1 mouse cellular context compared by ENCODE assay signal in the genomic region with DNA sequence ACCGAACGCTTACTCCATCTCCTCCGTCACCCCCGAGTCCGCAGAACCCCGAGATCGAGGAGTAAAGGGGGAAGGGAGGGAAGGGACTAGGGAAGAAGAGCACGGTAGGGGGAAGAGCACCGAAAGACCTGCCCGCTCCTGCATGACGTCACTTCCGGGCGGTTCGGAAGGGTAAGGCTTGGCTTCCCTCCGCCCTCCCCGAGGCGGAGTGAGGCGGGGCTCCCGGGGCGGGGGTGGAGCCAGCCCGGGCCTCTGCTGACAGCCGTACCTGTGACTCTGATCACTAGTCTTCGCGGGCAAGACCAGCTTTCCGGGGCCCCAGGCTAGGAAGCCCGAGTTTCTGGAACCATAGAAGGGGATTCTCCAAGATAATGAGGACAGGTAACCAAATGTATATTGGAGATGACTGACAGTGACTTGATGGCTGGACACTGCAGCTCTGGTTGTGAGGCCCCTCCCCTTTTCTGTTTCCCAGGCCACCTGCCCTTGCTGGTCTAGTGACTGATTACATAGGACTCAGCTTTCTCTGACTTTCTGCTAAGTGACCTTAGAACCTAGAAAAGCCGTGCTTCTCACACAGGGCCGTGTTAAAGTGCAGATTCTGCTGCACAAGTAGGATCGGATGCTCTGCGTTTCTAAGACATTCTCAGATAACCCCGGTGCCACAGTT.
TF ChIP-seq lines count a peak whose summit lies in the region.

A gene (minus strand): TSS at position 147 of the 670 bp plus-strand sequence.

TF ChIP-seq in CH12.LX, 34 proteins besides CTCF, POLR2A, EP300 and RAD21 (continued from another document):
- peak; percentile 69 for TF ChIP-seq JUND (conservative IDR thresholded peaks at IDR 0.05; ENCODE audit: low read depth, low read length)
- TF ChIP-seq USF2 (conservative IDR thresholded peaks at IDR 0.05; ENCODE audit: low read depth, low read length): no peak
- TF ChIP-seq USF1 (IDR thresholded peaks at IDR 0.05; ENCODE audit: low read depth, low read length): no peak
- TF ChIP-seq ZC3H11A (IDR thresholded peaks at IDR 0.05; ENCODE audit: low read depth, low read length): no peak
- TF ChIP-seq NELFE (IDR thresholded peaks at IDR 0.05; ENCODE audit: low read depth, low read length): peak; percentile 45; the same call in 1 of the 2 replicates
- peak; percentile 39; the same call in 1 of the 2 replicates for TF ChIP-seq ZMIZ1 (IDR thresholded peaks at IDR 0.05; ENCODE audit: low read depth, low read length)
- no peak for TF ChIP-seq MAFK (IDR thresholded peaks at IDR 0.05; ENCODE audit: insufficient replicate concordance, low read length)
- peak; percentile 35; the same call in 1 of the 2 replicates for TF ChIP-seq IRF4 (IDR thresholded peaks at IDR 0.05; ENCODE audit: low read depth, low read length)
- TF ChIP-seq MYC (IDR thresholded peaks at IDR 0.05; ENCODE audit: low read depth, low read length): no peak
- TF ChIP-seq MEF2A (IDR thresholded peaks at IDR 0.05; ENCODE audit: borderline replicate concordance, low read depth, low read length): no peak
- peak; percentile 49; the same call in 1 of the 2 replicates for TF ChIP-seq CHD2 (IDR thresholded peaks at IDR 0.05; ENCODE audit: low read length)
- no peak for TF ChIP-seq NRF1 (IDR thresholded peaks at IDR 0.05; ENCODE audit: low read depth, low read length)
- no peak for TF ChIP-seq TBP (conservative IDR thresholded peaks at IDR 0.05; ENCODE audit: low read depth, low read length)
- TF ChIP-seq SIN3A (IDR thresholded peaks at IDR 0.05; ENCODE audit: low read length): peak; percentile 45; the same call in 1 of the 2 replicates
- no peak for TF ChIP-seq BHLHE40 (IDR thresholded peaks at IDR 0.05; ENCODE audit: low read depth, low read length)
- TF ChIP-seq UBTF (IDR thresholded peaks at IDR 0.05; ENCODE audit: low read depth, low read length): no peak
- no peak for TF ChIP-seq MAZ (IDR thresholded peaks at IDR 0.05; ENCODE audit: low read depth, low read length)
- TF ChIP-seq ZKSCAN1 (IDR thresholded peaks at IDR 0.05; ENCODE audit: borderline replicate concordance, low read depth, low read length): no peak
- TF ChIP-seq MAX (IDR thresholded peaks at IDR 0.05; ENCODE audit: low read length): no peak
- no peak for TF ChIP-seq E2F4 (IDR thresholded peaks at IDR 0.05; ENCODE audit: insufficient replicate concordance, low read depth, low read length)
- no peak for TF ChIP-seq SMC3 (IDR thresholded peaks at IDR 0.05; ENCODE audit: low read depth, low read length)
- TF ChIP-seq ELF1 (IDR thresholded peaks at IDR 0.05; ENCODE audit: low read depth, low read length): peak; percentile 69
- TF ChIP-seq ZNF384 (IDR thresholded peaks at IDR 0.05; ENCODE audit: low read depth, low read length): no peak
- TF ChIP-seq TCF12 (IDR thresholded peaks at IDR 0.05; ENCODE audit: low read depth, low read length): no peak
- no peak for TF ChIP-seq KAT2A (IDR thresholded peaks at IDR 0.05; ENCODE audit: insufficient replicate concordance, low read length)
- peak; percentile 60 for TF ChIP-seq HCFC1 (IDR thresholded peaks at IDR 0.05; ENCODE audit: low read depth, low read length)
- TF ChIP-seq JUN (IDR thresholded peaks at IDR 0.05; ENCODE audit: insufficient read depth, low read depth, low read length): peak; percentile 54; the same call in 1 of the 2 replicates
- TF ChIP-seq POLR2AphosphoS2 (IDR thresholded peaks at IDR 0.05; ENCODE audit: low read depth, low read length): no peak
- TF ChIP-seq RCOR1 (conservative IDR thresholded peaks at IDR 0.05; ENCODE audit: low read depth, low read length): no peak
